Mouse (Mus musculus) MEL (cell line): ENCODE results near the gene Rragd. TPM values are rescaled to one million over a fixed set of nuclear protein-coding genes. Genes with fewer than 3 reads are reported as not detected.

ENCODE experiments used
- DNase-seq: peaks from one replicate; pipeline ENCODE4 v3.0.0; 2011; ENCODE audit warnings: low read depth, low spot score
- H3K27ac ChIP-seq: 2 replicates; pipeline ENCODE4 v1.5.1; 2012; ENCODE audit warnings: low read depth, mild to moderate bottlenecking, control low read depth, low read length, moderate library complexity; ENCODE audit not compliant: control insufficient read depth
- H3K27me3 ChIP-seq, 2 experiments: fragments of 150-350 bp in 1 of 2; sonication (generic) in 1 of 2; 2 replicates each; pipeline ENCODE4 v1.6.1; 2012; ENCODE audit warnings: low read length in 2 of 2, mild to moderate bottlenecking in 2 of 2, improper control_type of control experiment in 1 of 2, moderate library complexity in 1 of 2; ENCODE audit not compliant: insufficient read depth in 2 of 2, control insufficient read depth in 1 of 2
- H3K36me3 ChIP-seq, 2 experiments: 2 replicates each; pipeline ENCODE4 v1.6.1; 2012 to 2014; ENCODE audit warnings: low read length in 2 of 2, improper control_type of control experiment in 1 of 2, inconsistent platforms in 1 of 2, mild to moderate bottlenecking in 1 of 2; ENCODE audit not compliant: insufficient read depth in 2 of 2, control insufficient read depth in 1 of 2
- H3K4me1 ChIP-seq, 2 experiments: fragments of 150-350 bp in 1 of 2; sonication (generic) in 1 of 2; 2 replicates each; pipeline ENCODE4 v1.6.1; 2012; ENCODE audit warnings: low read length in 2 of 2, improper control_type of control experiment in 1 of 2, mild to moderate bottlenecking in 1 of 2; ENCODE audit not compliant: insufficient read depth in 2 of 2, control insufficient read depth in 1 of 2
- H3K4me3 ChIP-seq, 2 experiments: fragments of 150-350 bp in 1 of 2; sonication (generic) in 1 of 2; 2 replicates each; pipeline ENCODE4 v1.5.1; 2012; ENCODE audit warnings: low read depth in 2 of 2, low read length in 2 of 2, mild to moderate bottlenecking in 2 of 2, moderate library complexity in 2 of 2, control low read depth in 1 of 2, improper control_type of control experiment in 1 of 2; ENCODE audit not compliant: control insufficient read depth in 1 of 2, insufficient read depth in 1 of 2
- H3K79me2 ChIP-seq: 2 replicates; pipeline ENCODE4 v1.6.1; 2012; ENCODE audit warnings: mild to moderate bottlenecking, low read length, moderate library complexity; ENCODE audit not compliant: control insufficient read depth, poor library complexity, insufficient read depth
- H3K9ac ChIP-seq: 2 replicates; pipeline ENCODE4 v1.6.1; 2012; ENCODE audit warnings: low read depth, mild to moderate bottlenecking, control low read depth, low read length, moderate library complexity; ENCODE audit not compliant: control insufficient read depth, poor library complexity, severe bottlenecking
- H3K9me3 ChIP-seq: fragments of 150-350 bp; sonication (generic); replicated peaks from 2 replicates; pipeline ENCODE4 v1.6.1; 2012; ENCODE audit warnings: mild to moderate bottlenecking, low read length, improper control_type of control experiment, moderate library complexity; ENCODE audit not compliant: insufficient read depth
- CHD1 ChIP-seq: IDR thresholded peaks from 2 replicates; pipeline ENCODE4 v1.6.1; 2012; ENCODE audit warnings: low read depth, mild to moderate bottlenecking, inconsistent platforms, low read length, improper control_type of control experiment
- CHD2 ChIP-seq: IDR thresholded peaks from 2 replicates; pipeline ENCODE4 v1.6.1; 2011; ENCODE audit warnings: low read length, improper control_type of control experiment
- CTCF ChIP-seq, 3 experiments: IDR thresholded peaks in 2 of 3; conservative IDR thresholded peaks in 1 of 3; 2 replicates each; pipeline ENCODE4 v1.5.1; 2011 to 2012; ENCODE audit warnings: low read length in 3 of 3, low read depth in 2 of 3, mild to moderate bottlenecking in 2 of 3, improper control_type of control experiment in 1 of 3, inconsistent platforms in 1 of 3, mixed read lengths in 1 of 3, moderate library complexity in 1 of 3; ENCODE audit not compliant: control insufficient read depth in 1 of 3, insufficient read depth in 1 of 3, poor library complexity in 1 of 3, severe bottlenecking in 1 of 3
- E2F4 ChIP-seq: IDR thresholded peaks from 2 replicates; pipeline ENCODE4 v1.6.1; 2011; ENCODE audit warnings: low read depth, low read length, improper control_type of control experiment, borderline replicate concordance
- EP300 ChIP-seq, 2 experiments: IDR thresholded peaks; 2 replicates each; pipeline ENCODE4 v1.6.1; 2011; ENCODE audit warnings: improper control_type of control experiment in 2 of 2, low read length in 2 of 2, low read depth in 1 of 2, mild to moderate bottlenecking in 1 of 2
- ETS1 ChIP-seq: IDR thresholded peaks from 2 replicates; pipeline ENCODE4 v1.6.1; 2012; ENCODE audit warnings: low read depth, mild to moderate bottlenecking, inconsistent platforms, low read length, improper control_type of control experiment, moderate library complexity
- GATA1 ChIP-seq: IDR thresholded peaks from 2 replicates; pipeline ENCODE4 v1.6.1; 2011; ENCODE audit warnings: low read depth, low read length, improper control_type of control experiment
- JUND ChIP-seq: IDR thresholded peaks from 2 replicates; pipeline ENCODE4 v1.6.1; 2011; ENCODE audit warnings: low read depth, mild to moderate bottlenecking, improper control_type of control experiment, low read length
- KAT2A ChIP-seq: conservative IDR thresholded peaks from 2 replicates; pipeline ENCODE4 v1.6.1; 2012; ENCODE audit warnings: low read depth, low read length, improper control_type of control experiment, inconsistent platforms
- MAX ChIP-seq: IDR thresholded peaks from 2 replicates; pipeline ENCODE4 v1.6.1; 2011; ENCODE audit warnings: low read length, improper control_type of control experiment
- MAZ ChIP-seq: IDR thresholded peaks from 2 replicates; pipeline ENCODE4 v1.6.1; 2012; ENCODE audit warnings: low read depth, mild to moderate bottlenecking, inconsistent platforms, low read length, improper control_type of control experiment
- MYB ChIP-seq: IDR thresholded peaks from 2 replicates; pipeline ENCODE4 v1.6.1; 2011; ENCODE audit warnings: mild to moderate bottlenecking, low read depth, low read length, improper control_type of control experiment
- MYC ChIP-seq: IDR thresholded peaks from 2 replicates; pipeline ENCODE4 v1.6.1; 2011; ENCODE audit warnings: low read depth, mild to moderate bottlenecking, low read length, improper control_type of control experiment, moderate library complexity
- NELFE ChIP-seq: IDR thresholded peaks from 2 replicates; pipeline ENCODE4 v1.6.1; 2011; ENCODE audit warnings: low read depth, low read length, improper control_type of control experiment
- POLR2A ChIP-seq, 2 experiments: IDR thresholded peaks; 2 replicates each; pipeline ENCODE4 v1.6.1; 2011 to 2012; ENCODE audit warnings: low read length in 2 of 2, mild to moderate bottlenecking in 2 of 2, control low read depth in 1 of 2, improper control_type of control experiment in 1 of 2, low read depth in 1 of 2, moderate library complexity in 1 of 2; ENCODE audit not compliant: control insufficient read depth in 1 of 2, insufficient read depth in 1 of 2, poor library complexity in 1 of 2
- POLR2AphosphoS2 ChIP-seq: IDR thresholded peaks from 2 replicates; pipeline ENCODE4 v1.6.1; 2011; ENCODE audit warnings: low read length, improper control_type of control experiment
- POLR2AphosphoS5 ChIP-seq: IDR thresholded peaks from 2 replicates; pipeline ENCODE4 v1.6.1; 2012; ENCODE audit warnings: low read depth, borderline replicate concordance, mild to moderate bottlenecking, inconsistent platforms, low read length, moderate library complexity, mixed read lengths
- RAD21 ChIP-seq: IDR thresholded peaks from 2 replicates; pipeline ENCODE4 v1.6.1; 2011; ENCODE audit warnings: mild to moderate bottlenecking, low read depth, low read length, improper control_type of control experiment
- RCOR1 ChIP-seq: IDR thresholded peaks from 2 replicates; pipeline ENCODE4 v1.6.1; 2012; ENCODE audit warnings: low read depth, mild to moderate bottlenecking, inconsistent platforms, low read length, improper control_type of control experiment
- SIN3A ChIP-seq: IDR thresholded peaks from 2 replicates; pipeline ENCODE4 v1.6.1; 2012; ENCODE audit warnings: low read length, improper control_type of control experiment, inconsistent platforms
- SMC3 ChIP-seq: IDR thresholded peaks from 2 replicates; pipeline ENCODE4 v1.6.1; 2011; ENCODE audit warnings: low read depth, low read length, improper control_type of control experiment
- TCF12 ChIP-seq: IDR thresholded peaks from 2 replicates; pipeline ENCODE4 v1.6.1; 2014; ENCODE audit warnings: low read depth, mild to moderate bottlenecking, inconsistent platforms, low read length, improper control_type of control experiment, moderate library complexity
- UBTF ChIP-seq: IDR thresholded peaks from 2 replicates; pipeline ENCODE4 v1.6.1; 2012; ENCODE audit warnings: low read depth, mild to moderate bottlenecking, inconsistent platforms, low read length, improper control_type of control experiment, moderate library complexity, borderline replicate concordance; ENCODE audit not compliant: insufficient read depth
- ZC3H11A ChIP-seq: IDR thresholded peaks from 2 replicates; pipeline ENCODE4 v1.6.1; 2012; ENCODE audit warnings: low read depth, mild to moderate bottlenecking, inconsistent platforms, low read length, improper control_type of control experiment
- ZNF384 ChIP-seq: IDR thresholded peaks from 2 replicates; pipeline ENCODE4 v1.6.1; 2012; ENCODE audit warnings: low read depth, mild to moderate bottlenecking, inconsistent platforms, low read length, improper control_type of control experiment
- polyA plus RNA-seq, 2 experiments: library from polyadenylated mRNA; stranded (reverse) in 1 of 2; unstranded in 1 of 2; fragments of >175 nt in 1 of 2; fragments of >200 nt in 1 of 2; gene quantifications; 2 replicates each; pipeline versions ENCODE4 v1.2.1 to v1.2.4; 2012; ENCODE audit warnings: low replicate concordance in 2 of 2, low read depth in 1 of 2; ENCODE audit not compliant: insufficient read length in 2 of 2, insufficient read depth in 1 of 2, missing spikeins in 1 of 2
- total RNA-seq: library from RNA; depleted of rRNA; stranded (reverse); fragments of 300-350 nt; gene quantifications from 2 replicates; pipeline ENCODE4 v1.2.3, GENCODE M21; 2012; rRNA removed

Gene Rragd
- total RNA-seq: not detected in 2 replicates
- not detected for polyA plus RNA-seq

DNA sequence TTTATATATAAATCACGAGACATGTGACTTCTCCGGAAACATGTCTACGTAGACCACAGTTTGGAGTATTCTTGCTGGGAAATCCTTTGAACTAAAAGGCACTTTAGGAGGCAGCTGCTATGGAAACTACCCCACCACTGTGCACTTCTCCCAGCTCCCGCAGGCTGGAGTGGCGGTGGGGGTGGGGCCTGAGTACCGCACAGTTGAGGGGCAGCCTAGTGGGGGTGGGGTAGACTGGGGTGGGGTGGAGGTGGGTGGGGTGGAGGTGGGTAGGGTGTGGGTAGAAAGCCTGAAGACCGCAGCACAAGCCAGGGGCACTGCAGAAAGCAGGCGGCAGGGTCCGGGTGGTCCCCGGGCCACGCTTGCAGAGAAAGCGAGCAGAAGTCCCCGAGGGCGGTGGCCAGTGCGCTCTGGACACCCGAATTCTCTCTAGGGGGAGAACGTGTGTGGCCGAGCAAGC lies at the start of gene Rragd:
Rragd (plus strand) TSS at position 322 of the 460 bp plus-strand sequence.
- TF ChIP-seq SMC3 (no peak), POLR2AphosphoS2 (no peak), CHD2 (no peak), ZNF384 (no peak), TCF12 (no peak), EP300 (IDR thresholded peaks at IDR 0.05; ENCODE audit: low read depth in 1 of 2, low read length in 2 of 2) (no peak), MAZ (no peak), MYC (no peak)
- H3K36me3 ChIP-seq: peaks cover 0 to 8% of the 10 kb centered on the region in 2 experiments; a peak in 1 of 4 replicates
- no peaks in the 10 kb centered on the region for H3K27me3 ChIP-seq
- H3K27ac ChIP-seq: no peak within 1 kb of the TSS
- no peak for DNase-seq
- no peaks in the 10 kb centered on the region for H3K9me3 ChIP-seq
- no peaks in the 10 kb centered on the region for H3K79me2 ChIP-seq
- no peak within 1 kb of the TSS for H3K9ac ChIP-seq
- H3K4me1 ChIP-seq: peaks cover 0 to 12% of the 10 kb centered on the region in 2 experiments; a peak in 2 of 4 replicates
- no peak within 1 kb of the TSS for H3K4me3 ChIP-seq

DNA sequence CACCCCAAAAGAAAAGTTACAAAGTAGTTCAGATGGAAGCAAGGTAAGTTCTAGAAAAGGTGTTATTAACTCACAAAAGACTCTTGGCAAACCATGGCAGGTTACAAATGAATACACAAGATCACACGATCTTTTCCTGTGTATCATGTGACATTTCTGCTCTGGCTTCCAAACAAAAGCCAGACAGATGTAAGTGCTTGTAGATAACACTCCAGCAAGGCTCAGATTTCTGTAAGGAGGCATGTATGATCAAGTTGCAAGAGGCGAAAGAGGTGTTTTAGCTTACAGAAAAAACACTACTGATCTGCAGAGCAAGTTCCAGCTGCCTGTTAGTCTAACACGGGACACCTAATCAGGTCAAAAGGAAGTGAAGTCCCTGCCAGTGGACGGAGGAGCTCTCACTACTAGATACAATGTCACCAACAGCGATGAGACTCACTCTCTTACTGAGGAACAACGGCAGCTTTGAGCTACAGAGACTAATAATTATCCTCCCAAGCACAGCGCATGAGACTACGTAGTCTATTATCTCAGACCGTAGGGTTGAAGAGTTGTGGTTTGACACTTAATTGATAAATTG lies 46.0 kb upstream of the Rragd start:
- Histone ChIP-seq H3K27ac (no peak overlapping the region), H3K27me3 (peaks cover 2 to 5% of the 10 kb centered on the region in 2 experiments; a peak in 2 of 4 replicates), H3K9me3 (no peaks in the 10 kb centered on the region), H3K9ac (no peak overlapping the region), H3K4me1 (no peaks in the 10 kb centered on the region; a peak in 1 of 4 replicates), H3K4me3 (no peak overlapping the region), H3K36me3 (no peaks in the 10 kb centered on the region), H3K79me2 (no peaks in the 10 kb centered on the region)
- peak; percentile 8 for DNase-seq
- TF ChIP-seq MYB (no peak), GATA1 (no peak), E2F4 (no peak), KAT2A (no peak), CHD2 (no peak)

DNA sequence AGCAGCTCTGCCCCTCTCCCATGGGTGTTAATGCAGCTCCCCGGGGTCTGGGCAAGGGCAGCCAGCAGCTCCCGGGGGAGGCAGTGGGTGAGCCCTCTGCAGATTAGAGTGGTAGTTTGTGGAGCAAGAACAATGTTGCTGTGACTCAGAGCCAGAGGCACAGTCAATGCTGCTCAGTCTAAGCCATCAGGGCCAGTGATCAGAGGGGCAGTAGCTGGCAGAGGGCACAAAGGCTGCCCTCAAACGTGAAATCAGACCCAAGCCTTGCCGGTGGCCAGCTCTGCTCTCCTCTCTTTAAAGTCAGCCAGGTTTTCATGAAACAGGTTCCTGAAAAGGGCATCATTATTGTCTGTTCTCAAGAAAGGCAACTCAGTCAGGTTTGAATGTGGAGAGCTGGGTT lies 43.3 kb upstream of the Rragd start:
- TF ChIP-seq CHD1 (no peak), SMC3 (no peak), POLR2AphosphoS2 (no peak), ZC3H11A (no peak), ZNF384 (no peak), ETS1 (no peak), CHD2 (no peak), JUND (no peak), GATA1 (no peak), POLR2A (IDR thresholded peaks at IDR 0.05; ENCODE audit: control insufficient read depth in 1 of 2, insufficient read depth in 1 of 2, low read depth in 1 of 2, low read length in 2 of 2, poor library complexity in 1 of 2) (no peak), UBTF (no peak), NELFE (no peak), RAD21 (no peak), CTCF (IDR thresholded peaks at IDR 0.05 in 2 of 3, conservative IDR thresholded peaks at IDR 0.05 in 1 of 3; ENCODE audit: control insufficient read depth in 1 of 3, insufficient read depth in 1 of 3, low read depth in 2 of 3, low read length in 3 of 3, poor library complexity in 1 of 3, severe bottlenecking in 1 of 3) (no peak), KAT2A (no peak), POLR2AphosphoS5 (no peak), MAX (no peak), SIN3A (no peak), RCOR1 (no peak)
- H3K36me3 ChIP-seq: no peaks in the 10 kb centered on the region
- no peaks in the 10 kb centered on the region for H3K9me3 ChIP-seq
- no peak overlapping the region for H3K27ac ChIP-seq
- H3K4me3 ChIP-seq: no peak overlapping the region
- no peaks in the 10 kb centered on the region for H3K79me2 ChIP-seq
- H3K4me1 ChIP-seq: no peaks in the 10 kb centered on the region; a peak in 1 of 4 replicates
- peaks cover 2 to 6% of the 10 kb centered on the region in 2 experiments; a peak in 2 of 4 replicates for H3K27me3 ChIP-seq
- DNase-seq: no peak
- no peak overlapping the region for H3K9ac ChIP-seq
